Mouse (Mus musculus) testis, adult 2 months (tissue): ENCODE measurements around the gene Cfap61.

Experiments
- CTCF ChIP-seq: fragments of 200-500 bp; IDR thresholded peaks from 2 replicates; pipeline ENCODE4 v1.5.1; 2012; ENCODE audit warnings: low read depth, mild to moderate bottlenecking, inconsistent platforms, low read length, moderate library complexity; ENCODE audit not compliant: control insufficient read depth, insufficient read depth, insufficient replicate concordance
- POLR2A ChIP-seq: fragments of 200-500 bp; IDR thresholded peaks from 2 replicates; pipeline ENCODE4 v1.6.1; 2012; ENCODE audit warnings: low read depth, mild to moderate bottlenecking, inconsistent platforms, low read length, moderate library complexity; ENCODE audit not compliant: control insufficient read depth

GRCm38 (mm10) chr2:146130514-146130913, 195.9 kb downstream of the Cfap61 start:
- TF ChIP-seq CTCF (no peak), POLR2A (no peak)
